Mouse (Mus musculus) midbrain, postnatal 0 days (tissue): Measurements from ENCODE around the gene Spocd1. TPM values are rescaled to one million over a fixed set of nuclear protein-coding genes. Genes with fewer than 3 reads are reported as not detected.

Experiments
- ATAC-seq: fragments of 200-750 bp; cut with Nextera tagmentation; 2 replicates; pipeline ENCODE4 v1.8.0; 2017; ENCODE audit warnings: moderate number of reproducible peaks, mild to moderate bottlenecking, moderate TSS enrichment, moderate library complexity; ENCODE audit not compliant: low FRiP score
- DNase-seq: peaks from one replicate; pipeline ENCODE4 v3.0.0-alpha.2; 2015; ENCODE audit warnings: low spot score
- H3K27ac ChIP-seq: fragments of 300-500 bp; sonication (generic); 2 replicates; pipeline ENCODE4 v1.5.1; 2014; ENCODE audit warnings: low read depth, mild to moderate bottlenecking, low read length, mixed read lengths
- H3K27me3 ChIP-seq: fragments of 300-500 bp; sonication (generic); 2 replicates; pipeline ENCODE4 v1.6.1; 2014; ENCODE audit warnings: low read length, control low read depth, mixed read lengths; ENCODE audit not compliant: insufficient read depth
- H3K36me3 ChIP-seq: fragments of 300-500 bp; sonication (generic); 2 replicates; pipeline ENCODE4 v1.6.1; 2014; ENCODE audit warnings: low read length, control low read depth, mixed read lengths; ENCODE audit not compliant: insufficient read depth
- H3K4me1 ChIP-seq: fragments of 300-500 bp; sonication (generic); 2 replicates; pipeline ENCODE4 v1.6.1; 2014; ENCODE audit warnings: mild to moderate bottlenecking, control low read depth, antibody characterized with exemption, low read length, mixed read lengths; ENCODE audit not compliant: insufficient read depth
- H3K4me2 ChIP-seq: fragments of 300-500 bp; sonication (generic); 2 replicates; pipeline ENCODE4 v1.6.1; 2014; ENCODE audit warnings: low read depth, mild to moderate bottlenecking, low read length, mixed read lengths; ENCODE audit not compliant: poor library complexity, severe bottlenecking
- H3K4me3 ChIP-seq: fragments of 300-500 bp; sonication (generic); 2 replicates; pipeline ENCODE4 v1.5.1; 2014; ENCODE audit warnings: low read depth, mild to moderate bottlenecking, low read length, moderate library complexity
- H3K9ac ChIP-seq: fragments of 300-500 bp; sonication (generic); replicated peaks from 2 replicates; pipeline ENCODE4 v1.6.1; 2014; ENCODE audit warnings: mild to moderate bottlenecking, low read length, moderate library complexity, mixed read lengths; ENCODE audit not compliant: poor library complexity, severe bottlenecking
- H3K9me3 ChIP-seq: fragments of 300-500 bp; sonication (generic); 2 replicates; pipeline ENCODE4 v1.6.1; 2016; ENCODE audit warnings: low read length, control low read depth
- CTCF ChIP-seq: IDR thresholded peaks from 2 replicates; pipeline ENCODE4 v1.5.1; 2016; ENCODE audit warnings: antibody characterized with exemption, mild to moderate bottlenecking
- WGBS: fragments of 180-500 bp; shearing (Covaris S2); extraction: QIAGEN DNeasy Blood & Tissue Kit; methylation state at CpG from one replicate; pipeline ENCODE4 v1.1.7; 2014; 5-methylcytosine and 5-hydroxymethylcytosine counted together
- polyA plus RNA-seq: library from polyadenylated mRNA; unstranded; fragments of >200 nt; fragmentation: Nextera tagmentation; extraction: Ambion mirVana; gene quantifications from 2 replicates; pipeline ENCODE4 v1.2.1, GENCODE M21; 2015
- total RNA-seq: library from RNA; depleted of rRNA; stranded (reverse); fragments of >200 nt; gene quantifications from 2 replicates; pipeline ENCODE4 v1.2.3, GENCODE M21; 2014

Spocd1 gene
- total and polyA plus RNA-seq, 2 experiments from 2014 or later: 0.27 TPM; not detected in 1

- Histone ChIP-seq H3K9ac (no peak overlapping the region), H3K36me3 (no peaks in the 10 kb centered on the region), H3K9me3 (no peaks in the 10 kb centered on the region), H3K27ac (no peak overlapping the region), H3K4me1 (no peaks in the 10 kb centered on the region), H3K4me2 (peak overlapping the region; percentile 26), H3K27me3 (no peaks in the 10 kb centered on the region), H3K4me3 (no peak overlapping the region)
- ATAC-seq (no peak), DNase-seq (peak; percentile 44)
- WGBS: 7% methylated on average over 19 of the region's 19 CpGs
- peak; percentile 80 for TF ChIP-seq CTCF
These were observed 811 bp upstream of the Spocd1 start for GRCm38 (mm10) chr4:129928124-129928751.

- peak overlapping the region; percentile 39 for H3K27ac ChIP-seq
- H3K27me3 ChIP-seq: no peaks in the 10 kb centered on the region
- no peak overlapping the region for H3K9ac ChIP-seq
- no peak for TF ChIP-seq CTCF
- H3K9me3 ChIP-seq: no peaks in the 10 kb centered on the region
- ATAC-seq (0 out of 2 replicates have a peak, but pooled peaks have one; percentile 16), DNase-seq (no peak)
- WGBS: 61% methylated on average over 14 of the region's 14 CpGs
- no peak overlapping the region for H3K4me3 ChIP-seq
- H3K4me2 ChIP-seq: no peak overlapping the region
- H3K4me1 ChIP-seq: peaks cover 11% of the 10 kb centered on the region; the same call in 1 of the 2 replicates
- H3K36me3 ChIP-seq: no peaks in the 10 kb centered on the region
These were observed 4.6 kb downstream of the Spocd1 start for GRCm38 (mm10) chr4:129933696-129934095.

DNA sequence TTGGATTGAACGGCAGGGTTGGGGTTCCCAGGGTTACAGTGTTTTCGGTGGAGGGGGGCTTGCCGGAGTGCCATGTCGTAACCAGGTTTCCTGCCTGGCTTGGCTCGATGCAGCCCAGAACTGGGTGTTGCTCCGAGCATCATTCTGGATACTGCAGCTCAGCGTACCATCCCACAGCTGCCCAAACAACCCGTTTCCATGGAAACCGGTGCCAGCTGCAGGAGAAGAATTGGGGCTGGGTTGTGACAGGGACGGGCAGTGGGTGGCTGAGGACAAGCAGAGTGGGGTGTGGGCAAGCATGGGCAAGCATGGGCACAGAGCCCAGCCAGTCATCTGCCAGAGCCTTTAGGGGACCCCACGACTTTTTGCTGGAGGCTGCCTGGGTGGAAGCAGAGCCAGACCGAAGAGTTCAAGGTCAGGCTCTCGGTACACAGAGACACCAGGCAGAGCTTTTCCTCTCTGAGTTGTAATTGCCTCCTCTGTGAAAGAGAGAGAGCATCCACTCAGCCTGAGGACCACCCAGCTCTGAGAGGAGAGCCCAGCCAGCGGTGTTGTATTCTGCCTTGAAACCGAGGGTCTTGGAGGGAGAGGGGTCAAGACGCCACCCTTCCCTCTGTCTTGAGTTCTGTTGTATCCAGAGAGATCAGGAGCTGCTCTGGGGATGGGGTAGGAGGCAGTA is 5.3 kb downstream of the Spocd1 start:
- WGBS: 49% methylated on average over 16 of the region's 16 CpGs
- DNase-seq (peak; percentile 77), ATAC-seq (peak; percentile 68)
- H3K9ac ChIP-seq: 0 out of 2 replicates have a peak overlapping the region, but pooled peaks have one; percentile 24
- no peak for TF ChIP-seq CTCF
- no peaks in the 10 kb centered on the region for H3K27me3 ChIP-seq
- H3K4me3 ChIP-seq: no peak overlapping the region
- no peaks in the 10 kb centered on the region for H3K9me3 ChIP-seq
- no peaks in the 10 kb centered on the region for H3K36me3 ChIP-seq
- H3K4me2 ChIP-seq: no peak overlapping the region
- H3K27ac ChIP-seq: peak overlapping the region; percentile 39
- peaks cover 11% of the 10 kb centered on the region; the same call in 1 of the 2 replicates for H3K4me1 ChIP-seq

GRCm38 (mm10) chr4:129951359-129951821 is 22.3 kb downstream of the Spocd1 start:
- no peak for TF ChIP-seq CTCF
- no peak for ATAC-seq
- H3K4me1 ChIP-seq: no peaks in the 10 kb centered on the region
- H3K27ac ChIP-seq: no peak overlapping the region
- DNase-seq: no peak
- H3K36me3 ChIP-seq: no peaks in the 10 kb centered on the region
- WGBS: 65% methylated on average over 6 of the region's 6 CpGs
- H3K4me2 ChIP-seq: no peak overlapping the region
- H3K4me3 ChIP-seq: no peak overlapping the region
- no peaks in the 10 kb centered on the region for H3K9me3 ChIP-seq
- H3K27me3 ChIP-seq: no peaks in the 10 kb centered on the region
- H3K9ac ChIP-seq: no peak overlapping the region

GRCm38 (mm10) chr4:129952241-129952810 is 23.3 kb downstream of the Spocd1 start:
- Histone ChIP-seq H3K4me3 (no peak overlapping the region), H3K4me2 (no peak overlapping the region), H3K4me1 (no peaks in the 10 kb centered on the region), H3K36me3 (no peaks in the 10 kb centered on the region), H3K27me3 (no peaks in the 10 kb centered on the region), H3K9ac (no peak overlapping the region), H3K27ac (no peak overlapping the region), H3K9me3 (no peaks in the 10 kb centered on the region)
- TF ChIP-seq CTCF: no peak
- ATAC-seq: no peak
- WGBS: 70% methylated on average over 5 of the region's 5 CpGs
- no peak for DNase-seq

GRCm38 (mm10) chr4:129954527-129954926 is 25.5 kb downstream of the Spocd1 start:
- DNase-seq (no peak), ATAC-seq (no peak)
- no peak for TF ChIP-seq CTCF
- Histone ChIP-seq H3K27me3 (no peaks in the 10 kb centered on the region), H3K9ac (no peak overlapping the region), H3K4me2 (no peak overlapping the region), H3K27ac (no peak overlapping the region), H3K9me3 (no peaks in the 10 kb centered on the region), H3K4me3 (no peak overlapping the region), H3K36me3 (no peaks in the 10 kb centered on the region), H3K4me1 (no peaks in the 10 kb centered on the region; the same call in 1 of the 2 replicates)
- 65% methylated on average over 2 of the region's 2 CpGs for WGBS
